Mouse (Mus musculus) small intestine, adult 2 months (tissue): Measurements from ENCODE around the gene Dmtf1.

ENCODE experiments used
- CTCF ChIP-seq: fragments of 200-500 bp; IDR thresholded peaks from 2 replicates; pipeline ENCODE4 v1.5.1; 2012; ENCODE audit warnings: low read depth, mild to moderate bottlenecking, control low read depth, inconsistent platforms, low read length, moderate library complexity, mixed read lengths; ENCODE audit not compliant: insufficient replicate concordance, insufficient read length; ENCODE audit errors: extremely low read depth
- POLR2A ChIP-seq: fragments of 200-500 bp; IDR thresholded peaks from 2 replicates; pipeline ENCODE4 v1.6.1; 2012; ENCODE audit warnings: low read depth, mild to moderate bottlenecking, control low read depth, inconsistent platforms, low read length, moderate library complexity

DNA sequence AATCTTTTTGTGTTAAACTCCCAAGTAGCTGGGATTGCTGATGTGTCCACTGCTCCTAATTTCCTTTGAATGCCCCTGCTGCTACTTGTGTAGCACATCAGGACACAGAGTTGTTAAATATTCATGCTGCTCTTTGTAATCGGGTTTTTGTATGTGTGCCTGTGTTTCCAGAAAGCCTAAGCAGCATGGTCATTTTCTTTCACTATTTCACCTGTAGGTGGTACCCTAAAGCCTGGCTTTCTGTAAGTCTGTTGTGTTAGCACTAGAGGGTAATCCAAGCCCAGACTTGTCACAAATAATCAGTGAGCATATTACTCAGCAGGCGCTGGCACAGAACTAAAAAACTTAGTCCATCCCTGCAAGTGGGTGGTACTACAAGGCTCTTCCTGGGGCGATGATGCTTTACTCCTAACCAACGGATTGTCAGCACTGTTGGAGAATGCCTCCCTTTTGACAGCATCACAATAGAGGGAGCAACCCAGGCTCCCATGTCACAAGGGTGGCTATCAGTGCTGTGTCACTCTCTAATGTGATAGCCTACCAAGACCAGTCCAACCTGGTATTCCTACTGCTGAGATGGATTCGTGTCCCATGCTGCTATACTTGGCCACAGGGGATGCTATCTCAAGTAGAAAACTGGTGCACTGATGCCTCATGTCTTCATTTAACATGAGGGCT is 88.3 kb downstream of the Dmtf1 start:
- TF ChIP-seq POLR2A: no peak
- TF ChIP-seq CTCF: no peak
